Mouse (Mus musculus): ENCODE results near the gene Fam206a.

Fam206a gene

DNA sequence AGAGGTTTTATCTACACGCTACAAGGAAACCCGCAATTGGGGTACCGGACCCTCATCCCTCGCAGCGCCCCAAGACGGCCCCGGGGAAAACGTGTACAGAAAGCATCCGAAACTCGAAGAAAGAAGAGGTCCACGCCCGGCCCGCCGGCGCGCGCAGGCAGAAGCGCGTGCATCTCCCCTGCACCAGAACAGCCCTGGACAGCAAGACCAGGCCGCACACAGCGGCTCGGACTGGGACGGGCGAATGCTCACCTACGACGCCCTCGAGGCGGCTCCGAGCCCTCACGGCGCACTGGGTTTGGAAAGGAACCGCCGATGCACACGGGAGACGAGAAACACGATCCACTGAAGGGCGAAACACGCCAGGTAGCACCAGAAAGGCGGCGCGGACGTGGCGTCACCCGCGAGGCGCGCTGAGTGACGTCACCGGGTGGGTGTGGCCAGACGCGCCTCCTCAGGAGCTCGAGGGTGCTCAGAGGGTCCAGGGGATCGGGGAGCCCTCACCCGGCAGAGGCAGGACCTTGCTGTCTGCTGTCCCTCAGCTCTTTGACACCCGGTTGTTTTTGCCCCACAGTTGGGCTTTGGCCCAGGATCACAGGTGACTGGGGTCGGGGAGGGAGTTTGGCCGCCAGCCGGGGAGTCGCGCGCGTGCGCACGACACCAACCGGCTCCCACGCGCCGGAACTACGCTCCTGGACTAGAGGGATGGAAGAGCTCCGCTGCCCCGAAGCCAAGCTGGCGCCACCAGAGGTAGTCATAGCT is at the start of gene Fam206a, which contains the start of gene Elp1:
Gene Fam206a, plus strand, starts transcription at position 439 of the 762 bp plus-strand sequence.
Gene Elp1, minus strand, starts transcription at position 425 of the 762 bp plus-strand sequence.
- peak; percentile 97 for DNase-seq

GRCm38 (mm10) chr4:56756021-56756420 is 46.1 kb upstream of the Fam206a start:
- DNase-seq: no peak

GRCm38 (mm10) chr4:56756966-56757600 is 45.1 kb upstream of the Fam206a start:
- no peak for DNase-seq

DNA sequence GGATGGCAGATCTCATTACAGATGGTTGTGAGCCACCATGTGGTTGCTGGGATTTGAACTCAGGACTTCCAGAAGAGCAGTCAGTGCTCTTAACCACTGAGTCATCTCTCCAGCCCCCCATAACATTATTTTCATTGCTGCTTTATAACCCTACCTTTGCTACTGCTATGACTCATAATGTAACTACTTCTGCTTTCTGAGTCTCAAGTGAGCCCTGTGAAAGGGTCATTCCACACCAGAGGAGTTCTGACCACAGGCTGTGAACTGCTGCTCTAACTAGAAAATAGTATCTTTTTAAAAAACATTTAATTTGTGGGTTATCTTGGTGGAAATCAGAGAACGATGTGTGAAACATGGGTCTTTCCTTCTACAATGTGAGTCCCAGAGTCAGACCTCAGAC is 44.5 kb upstream of the Fam206a start:
- no peak for DNase-seq

GRCm38 (mm10) chr4:56767861-56768284 is 34.3 kb upstream of the Fam206a start:
- DNase-seq: no peak

DNA sequence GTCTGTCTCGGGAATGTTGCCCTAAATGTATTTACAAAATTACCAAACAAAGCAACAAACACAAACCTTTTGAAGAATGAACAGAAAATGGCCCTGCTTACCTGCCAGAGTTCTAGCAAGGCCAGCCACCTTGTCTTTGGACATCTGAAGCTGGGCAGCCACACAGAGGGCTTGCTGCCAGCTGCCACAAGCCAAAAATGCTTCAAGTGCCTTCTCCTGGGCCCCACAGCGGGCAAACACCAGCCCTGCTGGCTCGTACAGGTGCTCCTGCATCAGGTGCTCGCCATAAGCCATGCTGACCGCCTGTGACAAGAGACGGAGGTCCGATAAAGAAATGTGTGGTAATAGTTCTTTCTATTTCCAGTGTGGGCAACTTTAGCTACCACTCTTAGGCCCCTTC is 33.2 kb upstream of the Fam206a start:
- no peak for DNase-seq

DNA sequence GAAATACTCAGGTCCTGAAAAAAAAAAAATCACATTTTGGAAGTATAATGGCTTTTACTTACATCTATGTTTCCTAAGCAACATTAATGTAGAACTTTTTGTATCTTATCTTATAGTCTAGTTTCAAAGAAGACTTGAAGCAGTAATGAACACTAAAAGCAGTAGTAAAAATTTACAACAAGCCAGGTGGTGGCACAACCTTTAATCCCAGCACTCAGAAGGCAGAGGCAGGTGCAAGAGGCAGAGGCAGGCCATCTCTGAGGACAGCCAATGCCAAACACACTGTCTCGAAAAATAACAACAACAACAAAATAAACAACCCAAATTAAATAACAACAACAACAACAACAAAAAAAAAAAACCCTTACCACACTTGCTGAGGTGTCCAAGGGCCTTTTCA is 31.1 kb upstream of the Fam206a start:
- no peak for DNase-seq

GRCm38 (mm10) chr4:56791373-56791772 is 10.8 kb upstream of the Fam206a start:
- peak in 1 of 2 experiments; percentile 12 for DNase-seq

DNA sequence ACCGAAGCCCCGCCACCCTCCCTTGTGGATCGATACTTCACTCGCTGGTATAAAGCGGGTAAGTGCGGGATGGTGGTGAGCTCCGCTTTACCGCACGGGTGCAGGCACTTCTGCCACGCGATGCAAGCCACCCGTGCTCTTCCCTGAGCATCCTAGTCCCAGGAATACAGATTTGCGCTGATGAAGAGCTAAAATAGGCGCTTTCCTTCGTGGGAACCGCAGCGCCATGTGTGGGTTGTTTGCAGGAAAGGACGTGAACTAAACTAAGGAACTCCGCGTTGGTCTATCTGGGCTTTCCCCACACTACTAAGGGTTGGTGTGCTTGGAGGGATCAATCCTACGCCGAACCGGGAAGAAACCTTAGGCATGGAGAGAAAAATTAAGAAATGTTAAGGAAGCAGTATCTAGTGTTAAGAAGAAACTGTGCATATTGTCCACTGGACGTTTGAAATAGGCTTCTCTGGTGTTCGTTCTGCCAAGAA is 565 bp downstream of the Fam206a start:
- no peak for DNase-seq

GRCm38 (mm10) chr4:56809050-56809449 is 6.9 kb downstream of the Fam206a start:
- DNase-seq: no peak

DNA sequence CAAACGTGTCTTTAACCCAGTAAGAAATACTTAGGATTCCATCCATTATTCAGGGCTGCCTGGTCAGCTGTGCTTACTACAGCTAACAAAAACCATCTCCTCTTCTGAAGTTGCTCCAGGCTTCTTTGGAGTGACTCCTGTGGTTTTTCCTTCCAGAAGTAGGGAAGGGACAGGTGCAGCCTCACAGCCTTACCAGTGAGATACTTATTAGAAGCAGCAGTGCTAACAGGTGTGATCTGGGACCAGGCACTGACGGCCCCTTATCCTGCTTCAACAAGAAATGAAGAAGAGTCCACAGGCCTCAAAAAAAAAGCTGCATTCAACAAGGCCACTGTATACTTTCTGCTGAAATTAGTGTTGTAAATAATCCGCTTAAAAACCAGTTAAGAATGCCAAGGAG is 9.5 kb downstream of the Fam206a start:
- DNase-seq: no peak

- DNase-seq: no peak
Observed at GRCm38 (mm10) chr4:56812096-56812495, 10.0 kb downstream of the Fam206a start.

DNA sequence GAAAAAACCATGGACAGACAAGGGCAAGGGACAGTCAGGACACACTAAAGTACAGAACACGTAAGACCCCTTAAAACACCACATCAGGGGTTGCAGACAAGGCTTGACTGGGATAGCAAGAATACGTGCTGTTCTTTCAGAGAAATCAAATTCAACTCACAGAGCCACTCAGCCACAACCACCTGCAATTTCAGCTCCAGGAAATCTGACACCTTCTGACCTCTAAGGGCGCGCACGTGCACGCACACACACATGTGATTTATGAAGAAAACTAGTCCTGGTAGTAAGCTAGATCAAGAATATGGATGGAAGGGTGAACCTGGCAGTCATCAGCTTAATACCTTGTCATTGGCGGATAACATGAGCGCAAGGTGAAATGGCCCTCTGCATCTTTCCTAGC is 13.0 kb downstream of the Fam206a start:
- no peak for DNase-seq

DNA sequence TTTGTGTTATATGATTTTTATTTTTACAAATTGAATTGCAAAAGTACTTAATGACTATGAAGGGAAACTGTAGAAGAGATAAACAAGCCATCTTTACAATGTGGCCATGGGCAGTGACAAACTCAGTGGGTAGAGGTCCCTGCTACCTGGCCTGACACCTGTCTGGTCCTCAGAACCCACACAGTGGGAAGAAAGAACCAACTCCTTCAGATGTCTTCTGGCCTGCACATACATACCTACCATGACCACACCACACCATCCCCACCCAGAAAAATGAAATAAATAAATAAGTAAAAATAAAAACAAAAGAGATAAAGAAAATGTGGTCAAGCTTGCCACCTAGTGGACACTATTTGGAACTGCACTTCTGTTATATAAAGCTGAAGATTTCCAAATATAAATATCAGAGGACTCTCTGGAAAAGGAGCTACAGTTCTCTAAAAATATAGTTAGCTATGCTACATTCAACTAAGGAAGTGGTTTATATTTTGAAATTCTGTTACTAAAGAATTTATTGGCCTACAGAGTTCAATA is 17.9 kb downstream of the Fam206a start:
- peak in 1 of 2 experiments; percentile 7 for DNase-seq

- no peak for DNase-seq
Observed at GRCm38 (mm10) chr4:56824231-56824630, 22.1 kb downstream of the Fam206a start.

GRCm38 (mm10) chr4:56828932-56829331 is 26.8 kb downstream of the Fam206a start:
- peak; percentile 35 to 56 for DNase-seq

DNA sequence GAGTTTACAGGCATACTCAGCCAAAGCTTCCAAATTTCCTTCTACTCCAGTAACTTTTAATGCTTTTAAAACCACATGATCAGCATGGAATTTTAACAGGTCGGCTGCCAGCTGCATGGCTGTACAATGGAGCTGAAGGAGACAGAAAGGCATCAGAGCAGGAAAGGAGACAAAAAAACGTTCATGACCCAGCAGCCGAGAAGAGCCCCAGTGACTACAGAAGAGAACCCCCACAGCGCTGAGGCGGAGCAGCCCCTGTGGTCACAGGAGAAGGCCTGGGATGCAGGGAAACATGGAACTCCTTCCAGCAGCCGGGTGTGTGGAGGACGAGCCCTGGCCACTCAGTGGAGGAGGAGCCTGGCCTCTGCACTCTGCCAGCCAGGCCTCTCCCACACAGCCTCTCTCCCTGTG is 27.4 kb downstream of the Fam206a start:
- peak; percentile 59 to 75 for DNase-seq

DNA sequence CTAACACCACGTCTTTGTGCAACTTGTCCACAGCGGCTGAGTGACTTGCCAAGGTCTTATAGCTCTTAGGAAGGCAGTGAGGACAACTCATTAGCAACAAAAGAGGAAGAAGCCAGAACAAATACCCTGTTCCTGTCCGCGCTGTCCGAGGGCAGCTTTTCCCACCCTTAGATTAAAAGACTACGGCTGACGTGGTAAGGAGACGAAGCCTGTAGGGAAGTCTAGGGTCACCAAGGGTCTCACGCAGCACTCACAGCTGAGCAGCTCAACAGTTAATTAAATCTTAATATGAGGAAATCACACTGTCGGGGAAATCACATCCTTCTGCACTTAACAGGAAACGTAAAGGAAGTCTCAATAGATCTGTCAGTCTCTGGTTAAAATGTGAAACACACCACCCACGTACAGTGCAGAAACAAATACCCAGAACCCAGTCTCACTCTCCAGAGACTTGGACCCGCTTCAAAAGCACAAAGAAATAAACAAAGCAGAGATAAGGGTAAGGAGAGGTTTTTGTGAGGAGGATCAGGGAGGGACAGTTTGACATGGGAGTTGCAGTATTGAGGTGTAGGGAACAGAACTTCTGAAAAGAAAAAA is 29.0 kb downstream of the Fam206a start:
- DNase-seq: peak; percentile 22 to 35

- DNase-seq: peak in 1 of 2 experiments; percentile 18
Observed at GRCm38 (mm10) chr4:56831998-56832397, 29.9 kb downstream of the Fam206a start.

- no peak for DNase-seq
Observed at GRCm38 (mm10) chr4:56837661-56838060, 35.5 kb downstream of the Fam206a start.

DNA sequence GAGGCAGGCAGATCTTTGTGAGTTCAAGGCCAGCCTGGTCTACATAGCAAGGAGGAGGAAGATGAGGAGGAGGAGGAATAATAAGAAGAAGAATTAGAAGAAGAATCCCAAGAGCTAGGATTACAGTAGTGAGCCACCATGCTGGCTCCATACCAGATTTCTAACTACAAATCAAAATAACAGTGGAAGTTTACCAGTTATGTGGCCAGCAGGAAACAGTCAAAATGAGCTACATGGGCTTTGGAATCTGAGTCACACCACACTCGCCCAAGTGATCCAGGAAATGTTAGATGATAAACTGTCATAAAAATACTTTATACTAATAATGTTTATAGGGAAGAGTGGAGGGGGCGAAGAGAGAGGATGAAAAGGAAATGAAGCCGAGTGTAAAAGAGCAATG is 38.2 kb downstream of the Fam206a start:
- no peak for DNase-seq

DNA sequence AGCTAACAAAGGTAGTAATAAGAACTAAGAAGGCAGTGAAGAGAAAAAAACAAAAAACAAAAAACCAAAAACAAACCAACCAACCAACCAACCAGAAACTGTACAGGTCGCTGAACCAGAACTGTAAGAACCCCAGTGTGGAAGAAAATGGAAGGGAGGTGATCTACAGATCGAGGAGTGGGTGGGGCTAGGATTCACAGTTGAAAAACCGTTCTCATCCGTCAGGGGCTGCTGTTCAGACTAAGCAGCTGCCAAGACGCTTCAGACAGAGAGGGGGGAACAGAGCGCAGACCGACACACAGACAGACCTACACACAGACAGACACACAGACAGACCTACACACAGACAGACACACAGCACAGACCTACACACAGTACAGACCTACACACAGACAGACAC is 40.4 kb downstream of the Fam206a start:
- DNase-seq: no peak

- DNase-seq: no peak
Observed at GRCm38 (mm10) chr4:56843963-56844362, 41.8 kb downstream of the Fam206a start.
